Mouse (Mus musculus) stomach, postnatal 0 days (tissue): Measurements from ENCODE around the gene Pptc7.

ENCODE experiments used
- CTCF ChIP-seq: IDR thresholded peaks from 2 replicates; pipeline ENCODE4 v1.5.1; 2016; ENCODE audit warnings: antibody characterized with exemption, low read depth, mild to moderate bottlenecking, moderate library complexity
- EP300 ChIP-seq: optimal IDR thresholded peaks from 2 replicates; pipeline ENCODE3; 2016; ENCODE audit warnings: antibody characterized with exemption

GRCm38 (mm10) chr5:122242521-122243123 is 41.5 kb upstream of the Pptc7 start:
- TF ChIP-seq CTCF (no peak), EP300 (no peak)
